16 mouse cellular contexts compared by ENCODE assay signal in the genomic region with DNA sequence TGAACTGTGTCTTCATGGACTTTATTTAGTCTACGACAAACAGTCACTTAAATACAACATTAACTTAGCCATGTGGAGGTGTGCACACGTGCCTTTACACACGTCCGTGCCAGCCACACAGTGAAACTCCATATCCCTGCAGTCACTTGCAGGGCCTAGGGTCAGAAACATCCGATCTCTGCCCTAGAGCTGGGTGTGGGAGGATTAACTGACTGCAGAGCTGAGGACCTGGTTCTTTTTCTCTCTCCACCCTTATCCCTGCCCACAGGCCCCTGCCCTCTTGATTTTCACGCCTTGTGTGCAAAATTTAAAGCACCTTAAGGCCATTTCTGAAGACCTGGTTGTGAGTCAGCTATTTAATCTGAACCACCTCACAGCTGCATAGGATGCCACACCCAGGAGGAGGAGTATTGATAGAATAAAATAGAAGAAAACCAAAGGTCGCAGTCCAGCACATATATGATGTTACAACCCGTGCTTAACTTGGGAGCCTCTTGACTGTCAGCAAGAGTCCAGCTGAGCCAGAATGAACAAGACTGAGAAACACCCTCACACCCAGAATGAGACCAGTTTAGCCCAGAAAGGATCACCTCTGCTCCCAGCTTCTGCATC. TPM values are rescaled to one million over a fixed set of nuclear protein-coding genes. Genes with fewer than 3 reads are reported as not detected.
A peak's percentile ranks its signal among the peaks of the same experiment; 100 is the strongest.
DNase-seq lines count a peak whose midpoint lies in the region; ATAC-seq and TF ChIP-seq lines count a peak whose summit lies in the region.
"Had no signal": no experiment of that assay in that cellular context is flagged by ENCODE, and none has a peak within 500 bp of the region (broad histone marks: within the 10 kb centered on the region; RNA-seq: fewer than 3 reads in every experiment).

TSS of gene Nlrp6 (plus strand) at position 485 of the 612 bp plus-strand sequence.

- no peak within 1 kb of the TSS for H3K27ac ChIP-seq in forebrain, embryonic 12.5 days
- H3K27ac ChIP-seq in forebrain, embryonic 13.5 days, result no peak within 1 kb of the TSS
- H3K27ac ChIP-seq in liver, embryonic 12.5 days, result no peak within 1 kb of the TSS
- H3K27ac ChIP-seq in intestine, postnatal 0 days (ENCODE audit: low read depth, low read length), result peak within 1 kb of the TSS; percentile 86
- H3K27ac ChIP-seq in stomach, embryonic 16.5 days (ENCODE audit: low read length), result peak within 1 kb of the TSS; percentile 4; the same call in 1 of the 2 replicates
- H3K27ac ChIP-seq: embryonic facial prominence, embryonic 13.5 days; limb, embryonic 13.5 days had no signal

- no peaks in the 10 kb centered on the region for H3K36me3 ChIP-seq in forebrain, embryonic 12.5 days (replicated peaks)
- no peaks in the 10 kb centered on the region for H3K36me3 ChIP-seq in forebrain, embryonic 13.5 days (ENCODE audit: poor library complexity, severe bottlenecking)
- H3K36me3 ChIP-seq in liver, embryonic 12.5 days, result no peaks in the 10 kb centered on the region
- peaks cover 10% of the 10 kb centered on the region for H3K36me3 ChIP-seq in intestine, postnatal 0 days (ENCODE audit: control insufficient read depth, insufficient read depth)
- no peaks in the 10 kb centered on the region for H3K36me3 ChIP-seq in stomach, embryonic 16.5 days (ENCODE audit: control insufficient read depth, insufficient read depth, low read length)
- H3K36me3 ChIP-seq: embryonic facial prominence, embryonic 13.5 days; limb, embryonic 13.5 days had no signal

- H3K27me3 ChIP-seq in forebrain, embryonic 12.5 days, result peaks cover 72% of the 10 kb centered on the region
- H3K27me3 ChIP-seq in forebrain, embryonic 13.5 days, result peaks cover 74% of the 10 kb centered on the region
- H3K27me3 ChIP-seq in liver, embryonic 12.5 days (replicated peaks), result peaks cover 72% of the 10 kb centered on the region
- peaks cover 6% of the 10 kb centered on the region; the same call in 1 of the 2 replicates for H3K27me3 ChIP-seq in intestine, postnatal 0 days (replicated peaks; ENCODE audit: control insufficient read depth, insufficient read depth, low read length)
- peaks cover 53% of the 10 kb centered on the region for H3K27me3 ChIP-seq in stomach, embryonic 16.5 days (ENCODE audit: control insufficient read depth, insufficient read depth, low read length)

- H3K9ac ChIP-seq in forebrain, embryonic 12.5 days, result no peak within 1 kb of the TSS
- no peak within 1 kb of the TSS for H3K9ac ChIP-seq in forebrain, embryonic 13.5 days
- no peak within 1 kb of the TSS for H3K9ac ChIP-seq in liver, embryonic 12.5 days
- H3K9ac ChIP-seq in intestine, postnatal 0 days (ENCODE audit: low read depth, low read length), result peak within 1 kb of the TSS; percentile 50
- no peak within 1 kb of the TSS; the same call in 1 of the 2 replicates for H3K9ac ChIP-seq in stomach, embryonic 16.5 days (ENCODE audit: low read length)
- H3K9ac ChIP-seq: limb, embryonic 13.5 days had no signal

- peak within 1 kb of the TSS; percentile 90; the same call in 1 of the 2 replicates for H3K4me2 ChIP-seq in forebrain, embryonic 12.5 days
- H3K4me2 ChIP-seq in forebrain, embryonic 13.5 days, result no peak within 1 kb of the TSS
- peak within 1 kb of the TSS; percentile 63; the same call in 1 of the 2 replicates for H3K4me2 ChIP-seq in liver, embryonic 12.5 days
- H3K4me2 ChIP-seq in intestine, postnatal 0 days (replicated peaks; ENCODE audit: low read depth), result peak within 1 kb of the TSS; percentile 76
- H3K4me2 ChIP-seq in stomach, embryonic 16.5 days (ENCODE audit: low read depth, low read length), result 0 out of 2 replicates have a peak within 1 kb of the TSS, but pooled peaks have one; percentile 71

- DNase-seq in liver, result no peak
- no peak for DNase-seq in ovary, postnatal 10 days (ENCODE audit: low spot score)
- DNase-seq: adrenal gland, postnatal 14 days; cerebellum, postnatal 25 days; kidney, postnatal 14 days; layer of hippocampus, postnatal 36 days had no signal

- peaks cover 17% of the 10 kb centered on the region for H3K4me1 ChIP-seq in forebrain, embryonic 12.5 days
- peaks cover 18% of the 10 kb centered on the region for H3K4me1 ChIP-seq in forebrain, embryonic 13.5 days
- H3K4me1 ChIP-seq in liver, embryonic 12.5 days, result peaks cover 40% of the 10 kb centered on the region
- peaks cover 6% of the 10 kb centered on the region; the same call in 1 of the 2 replicates for H3K4me1 ChIP-seq in intestine, postnatal 0 days (replicated peaks; ENCODE audit: control insufficient read depth, insufficient read depth, low read length)
- H3K4me1 ChIP-seq in stomach, embryonic 16.5 days (ENCODE audit: control insufficient read depth, insufficient read depth, low read length), result peaks cover 12% of the 10 kb centered on the region

- 82% methylated on average over 8 of the region's 8 CpGs for WGBS in forebrain, embryonic 12.5 days
- WGBS in forebrain, embryonic 13.5 days, result 73% methylated on average over 8 of the region's 8 CpGs
- WGBS in liver, embryonic 12.5 days (ENCODE audit: insufficient replicate concordance), result 54% methylated on average over 8 of the region's 8 CpGs
- WGBS in intestine, postnatal 0 days, result 35% methylated on average over 8 of the region's 8 CpGs
- 63% methylated on average over 8 of the region's 8 CpGs for WGBS in stomach, embryonic 16.5 days

- no peak within 1 kb of the TSS for H3K4me3 ChIP-seq in forebrain, embryonic 12.5 days (replicated peaks)
- no peak within 1 kb of the TSS for H3K4me3 ChIP-seq in forebrain, embryonic 13.5 days
- no peak within 1 kb of the TSS for H3K4me3 ChIP-seq in liver, embryonic 12.5 days
- H3K4me3 ChIP-seq in intestine, postnatal 0 days (ENCODE audit: low read depth, low read length), result peak within 1 kb of the TSS; percentile 50
- H3K4me3 ChIP-seq in stomach, embryonic 16.5 days (replicated peaks; ENCODE audit: low read length), result peak within 1 kb of the TSS; percentile 7

- no peaks in the 10 kb centered on the region for H3K9me3 ChIP-seq in forebrain, embryonic 12.5 days
- no peaks in the 10 kb centered on the region for H3K9me3 ChIP-seq in forebrain, embryonic 13.5 days (replicated peaks)
- no peaks in the 10 kb centered on the region for H3K9me3 ChIP-seq in liver, embryonic 12.5 days (replicated peaks)
- H3K9me3 ChIP-seq in intestine, postnatal 0 days (ENCODE audit: control insufficient read depth), result no peaks in the 10 kb centered on the region
- no peaks in the 10 kb centered on the region for H3K9me3 ChIP-seq in stomach, embryonic 16.5 days (replicated peaks; ENCODE audit: control insufficient read depth, low read length)
- H3K9me3 ChIP-seq: embryonic facial prominence, embryonic 13.5 days; limb, embryonic 13.5 days had no signal

- ATAC-seq in forebrain, embryonic 12.5 days (ENCODE audit: low FRiP score), result no peak
- no peak for ATAC-seq in forebrain, embryonic 13.5 days
- no peak for ATAC-seq in liver, embryonic 12.5 days
- ATAC-seq in intestine, postnatal 0 days, result peak; percentile 85
- no peak for ATAC-seq in stomach, embryonic 16.5 days (ENCODE audit: insufficient read depth, low FRiP score)
- no peak for ATAC-seq in megakaryocyte progenitor cell, adult 5-6 weeks (replicated peaks; ENCODE audit: poor library complexity)
- ATAC-seq: lung, postnatal 0 days had no signal

- no peak for TF ChIP-seq CTCF in intestine, postnatal 0 days (IDR thresholded peaks at IDR 0.05; ENCODE audit: low read depth)

RNA-seq across cellular contexts. Expression of gene Nlrp6, which starts in this region (rescaled TPM):
- 0.13 and 0.17 TPM in 2 replicates for polyA plus RNA-seq in forebrain, embryonic 12.5 days (2016; fragmentation: Nextera tagmentation; extraction: Ambion mirVana)
- 0.22 and 0.28 TPM in 2 replicates for polyA plus RNA-seq in forebrain, embryonic 13.5 days (2015; fragmentation: Nextera tagmentation; extraction: Ambion mirVana)
- 1.1 and 1.4 TPM in 2 replicates for polyA plus RNA-seq in liver, embryonic 12.5 days (2016; fragmentation: Nextera tagmentation; extraction: Ambion mirVana)
- 52.8 and 53.0 TPM in 2 replicates for polyA plus RNA-seq in intestine, postnatal 0 days (2015; fragmentation: Nextera tagmentation; extraction: Ambion mirVana)
- 9.9 and 10.0 TPM in 2 replicates for polyA plus RNA-seq in stomach, embryonic 16.5 days (2015; fragmentation: Nextera tagmentation; extraction: Ambion mirVana)
- not detected in 2 replicates for total RNA-seq in megakaryocyte progenitor cell, adult 5-6 weeks (2015)
- total RNA-seq in megakaryocyte progenitor cell, adult 5-6 weeks (2017), result not detected in 2 replicates
- polyA plus RNA-seq: urinary bladder, adult 2 months had no signal

Comparison
In these comparisons a context has a peak if more than half of its experiments do, and no peak if none do; other contexts are left out.
1. H3K27ac ChIP-seq: peak in intestine, postnatal 0 days (single experiment) and stomach, embryonic 16.5 days (single experiment); none in forebrain, embryonic 12.5 days (single experiment), forebrain, embryonic 13.5 days (single experiment) and liver, embryonic 12.5 days (single experiment).
2. H3K4me3 ChIP-seq: peak in intestine, postnatal 0 days (single experiment) and stomach, embryonic 16.5 days (single experiment); none in forebrain, embryonic 12.5 days (single experiment), forebrain, embryonic 13.5 days (single experiment) and liver, embryonic 12.5 days (single experiment).